Mouse (Mus musculus): ENCODE measurements at regions not wholly inside any gene's neighbourhood (a gene's known extent, or its start where the extent isn't known, plus 50 kb on each side); places are given as distances from the start of the nearest gene placed in this dataset.

- Histone ChIP-seq H3K4me2 (peak overlapping the region; percentile 5; the same call in 1 of the 2 replicates), H3K27ac (replicated peaks) (0 out of 2 replicates have a peak overlapping the region, but pooled peaks have one; percentile 28), H3K9ac (no peak overlapping the region), H3K4me1 (peaks cover 13% of the 10 kb centered on the region), H3K36me3 (no peaks in the 10 kb centered on the region), H3K4me3 (no peak overlapping the region), H3K9me3 (no peaks in the 10 kb centered on the region), H3K27me3 (replicated peaks) (no peaks in the 10 kb centered on the region)
- WGBS, result 10% methylated on average over 6 of the region's 6 CpGs
- no peak for ATAC-seq (ENCODE audit: extremely low read depth, insufficient number of reproducible peaks, low FRiP score, low TSS enrichment)
Observed at GRCm38 (mm10) chr1:22931147-22931896, 125.5 kb upstream of the Rims1 start.

- Histone ChIP-seq H3K36me3 (no peaks in the 10 kb centered on the region), H3K27me3 (replicated peaks) (no peaks in the 10 kb centered on the region), H3K4me3 (no peak overlapping the region), H3K4me2 (no peak overlapping the region), H3K9ac (no peak overlapping the region), H3K9me3 (no peaks in the 10 kb centered on the region), H3K27ac (replicated peaks) (no peak overlapping the region), H3K4me1 (no peaks in the 10 kb centered on the region)
- no peak for ATAC-seq (ENCODE audit: extremely low read depth, insufficient number of reproducible peaks, low FRiP score, low TSS enrichment)
- 82% methylated on average over 2 of the region's 2 CpGs for WGBS
Observed at GRCm38 (mm10) chr1:22902992-22903391, 97.2 kb upstream of the Rims1 start.

- no peaks in the 10 kb centered on the region for H3K36me3 ChIP-seq
- no peaks in the 10 kb centered on the region for H3K4me1 ChIP-seq
- no peaks in the 10 kb centered on the region for H3K27me3 ChIP-seq (replicated peaks)
- H3K4me2 ChIP-seq, result no peak overlapping the region
- H3K9me3 ChIP-seq, result no peaks in the 10 kb centered on the region
- no peak for ATAC-seq (ENCODE audit: extremely low read depth, insufficient number of reproducible peaks, low FRiP score, low TSS enrichment)
- 63% methylated on average over 5 of the region's 5 CpGs for WGBS
- H3K27ac ChIP-seq (replicated peaks), result no peak overlapping the region
- H3K4me3 ChIP-seq, result no peak overlapping the region
- H3K9ac ChIP-seq, result no peak overlapping the region
Observed at GRCm38 (mm10) chr1:22901018-22901625, 95.3 kb upstream of the Rims1 start.

- Histone ChIP-seq H3K4me3 (no peak overlapping the region), H3K4me1 (no peaks in the 10 kb centered on the region), H3K27me3 (replicated peaks) (no peaks in the 10 kb centered on the region), H3K9me3 (no peaks in the 10 kb centered on the region), H3K36me3 (no peaks in the 10 kb centered on the region), H3K27ac (replicated peaks) (no peak overlapping the region), H3K9ac (no peak overlapping the region), H3K4me2 (no peak overlapping the region)
- 57% methylated on average over 3 of the region's 3 CpGs for WGBS
- ATAC-seq (ENCODE audit: extremely low read depth, insufficient number of reproducible peaks, low FRiP score, low TSS enrichment), result no peak
Observed at GRCm38 (mm10) chr1:22895099-22895498, 89.3 kb upstream of the Rims1 start.

GRCm38 (mm10) chr1:22862985-22863384 is 57.2 kb upstream of the Rims1 start:
- Histone ChIP-seq H3K4me1 (peaks cover 11% of the 10 kb centered on the region), H3K36me3 (no peaks in the 10 kb centered on the region), H3K9me3 (peaks cover 1% of the 10 kb centered on the region; the same call in 1 of the 2 replicates), H3K4me3 (no peak overlapping the region), H3K27me3 (replicated peaks) (no peaks in the 10 kb centered on the region), H3K27ac (replicated peaks) (peak overlapping the region; percentile 33), H3K9ac (no peak overlapping the region), H3K4me2 (no peak overlapping the region)
- WGBS, result 14% methylated on average over 3 of the region's 3 CpGs
- no peak for ATAC-seq (ENCODE audit: extremely low read depth, insufficient number of reproducible peaks, low FRiP score, low TSS enrichment)

Measured in heart, embryonic 13.5 days (tissue).